ENCODE assay signal across 25 mouse cellular contexts in genomic region chr4:107577146-107577839, GRCm38 (mm10).
DNase-seq lines count a peak whose midpoint lies in the region; ATAC-seq lines count a peak whose summit lies in the region.
"Had no signal": no experiment of that assay in that cellular context is flagged by ENCODE, and none has a peak within 500 bp of the region (broad histone marks: within the 10 kb centered on the region; RNA-seq: fewer than 3 reads in every experiment).

No protein-coding gene starts in this region.

- no peak overlapping the region for H3K4me2 ChIP-seq in hindbrain, embryonic 16.5 days (ENCODE audit: low read length)
- no peak overlapping the region for H3K4me2 ChIP-seq in hindbrain, embryonic 12.5 days (replicated peaks)
- H3K4me2 ChIP-seq in heart, embryonic 11.5 days, result no peak overlapping the region
- H3K4me2 ChIP-seq: embryonic facial prominence, embryonic 15.5 days; hindbrain, embryonic 14.5 days; limb, embryonic 12.5 days; liver, embryonic 13.5 days; lung, embryonic 14.5 days; midbrain, embryonic 12.5 days; neural tube, embryonic 15.5 days; stomach, embryonic 15.5 days had no signal

- DNase-seq in lung, postnatal 4 days, result peak; percentile 16 to 35
- no peak for DNase-seq in lung, postnatal 25 days (ENCODE audit: low spot score)
- no peak for DNase-seq in cerebellum, postnatal 10 days
- DNase-seq: heart, adult 11 months; kidney, adult 11 months; kidney, postnatal 14 days; liver, embryonic 13.5 days; lung, embryonic 14.5 days; thymus, adult 18-20 months; thymus, postnatal 25 days had no signal

- no peak overlapping the region for H3K4me3 ChIP-seq in hindbrain, embryonic 16.5 days (ENCODE audit: low read length)
- H3K4me3 ChIP-seq in hindbrain, embryonic 12.5 days, result no peak overlapping the region
- H3K4me3 ChIP-seq in heart, embryonic 11.5 days (ENCODE audit: low read depth, low read length), result no peak overlapping the region
- H3K4me3 ChIP-seq: embryonic facial prominence, embryonic 15.5 days; heart, embryonic 10.5 days; limb, embryonic 12.5 days; liver, embryonic 13.5 days; midbrain, embryonic 12.5 days; neural tube, embryonic 15.5 days; stomach, embryonic 15.5 days had no signal

- 83% methylated on average over 12 of the region's 12 CpGs for WGBS in hindbrain, embryonic 16.5 days
- 84% methylated on average over 12 of the region's 12 CpGs for WGBS in hindbrain, embryonic 12.5 days
- WGBS in heart, embryonic 11.5 days (ENCODE audit: insufficient replicate concordance), result 79% methylated on average over 12 of the region's 12 CpGs

- H3K27me3 ChIP-seq in hindbrain, embryonic 16.5 days (replicated peaks; ENCODE audit: control insufficient read depth, insufficient read depth, low read length), result no peaks in the 10 kb centered on the region
- H3K27me3 ChIP-seq in hindbrain, embryonic 12.5 days, result peaks cover 6% of the 10 kb centered on the region
- H3K27me3 ChIP-seq in heart, embryonic 11.5 days (ENCODE audit: control insufficient read depth, insufficient read depth, low read length), result no peaks in the 10 kb centered on the region
- H3K27me3 ChIP-seq: embryonic facial prominence, embryonic 15.5 days; liver, embryonic 13.5 days; neural tube, embryonic 15.5 days; stomach, embryonic 15.5 days had no signal

- H3K27ac ChIP-seq in hindbrain, embryonic 16.5 days (ENCODE audit: low read depth, low read length), result no peak overlapping the region
- no peak overlapping the region for H3K27ac ChIP-seq in hindbrain, embryonic 12.5 days
- no peak overlapping the region for H3K27ac ChIP-seq in heart, embryonic 11.5 days (ENCODE audit: low read depth, low read length)
- H3K27ac ChIP-seq: heart, embryonic 10.5 days; hindbrain, embryonic 14.5 days; limb, embryonic 12.5 days; liver, embryonic 13.5 days; midbrain, embryonic 12.5 days; neural tube, embryonic 15.5 days; stomach, embryonic 15.5 days had no signal

- no peaks in the 10 kb centered on the region for H3K36me3 ChIP-seq in hindbrain, embryonic 16.5 days (ENCODE audit: control insufficient read depth, insufficient read depth, low read length)
- H3K36me3 ChIP-seq in hindbrain, embryonic 12.5 days, result no peaks in the 10 kb centered on the region
- H3K36me3 ChIP-seq in heart, embryonic 11.5 days (ENCODE audit: control insufficient read depth, insufficient read depth, low read length), result no peaks in the 10 kb centered on the region
- H3K36me3 ChIP-seq: embryonic facial prominence, embryonic 15.5 days; heart, embryonic 10.5 days; limb, embryonic 12.5 days; liver, embryonic 13.5 days; midbrain, embryonic 12.5 days; neural tube, embryonic 15.5 days; stomach, embryonic 15.5 days had no signal

- ATAC-seq in hindbrain, embryonic 16.5 days, result peak; percentile 26; the same call in 1 of the 2 replicates
- no peak for ATAC-seq in hindbrain, embryonic 12.5 days (ENCODE audit: low FRiP score)
- ATAC-seq in common myeloid progenitor, adult 5-6 weeks (replicated peaks; ENCODE audit: low read depth, poor library complexity, severe bottlenecking), result peak; percentile 79
- ATAC-seq in megakaryocyte progenitor cell, adult 5-6 weeks (replicated peaks; ENCODE audit: poor library complexity), result peak; percentile 71
- no peak for ATAC-seq in heart, embryonic 11.5 days (replicated peaks; ENCODE audit: insufficient number of reproducible peaks, low FRiP score, low TSS enrichment)
- ATAC-seq: CD4-positive, CD25-positive, alpha-beta regulatory T cell, adult 4 months; forebrain, embryonic 14.5 days; inflammation-experienced regulatory T-cells, adult 6 months had no signal

- H3K4me1 ChIP-seq in hindbrain, embryonic 16.5 days (ENCODE audit: control insufficient read depth, insufficient read depth, low read depth, low read length), result no peaks in the 10 kb centered on the region
- H3K4me1 ChIP-seq in hindbrain, embryonic 12.5 days, result peaks cover 3% of the 10 kb centered on the region; the same call in 1 of the 2 replicates
- H3K4me1 ChIP-seq in heart, embryonic 11.5 days (ENCODE audit: control insufficient read depth, insufficient read depth, low read length), result no peaks in the 10 kb centered on the region
- H3K4me1 ChIP-seq: heart, embryonic 10.5 days; liver, embryonic 13.5 days; midbrain, embryonic 12.5 days; stomach, embryonic 15.5 days had no signal

- H3K9me3 ChIP-seq in hindbrain, embryonic 16.5 days (ENCODE audit: control insufficient read depth, low read length), result no peaks in the 10 kb centered on the region
- H3K9me3 ChIP-seq in hindbrain, embryonic 12.5 days (replicated peaks), result no peaks in the 10 kb centered on the region
- no peaks in the 10 kb centered on the region for H3K9me3 ChIP-seq in heart, embryonic 11.5 days (replicated peaks; ENCODE audit: control insufficient read depth, low read length)
- H3K9me3 ChIP-seq: embryonic facial prominence, embryonic 15.5 days; heart, embryonic 10.5 days; limb, embryonic 12.5 days; liver, embryonic 13.5 days; midbrain, embryonic 12.5 days; neural tube, embryonic 15.5 days; stomach, embryonic 15.5 days had no signal

- no peak overlapping the region for H3K9ac ChIP-seq in hindbrain, embryonic 16.5 days (ENCODE audit: low read depth, low read length)
- no peak overlapping the region for H3K9ac ChIP-seq in hindbrain, embryonic 12.5 days
- no peak overlapping the region for H3K9ac ChIP-seq in heart, embryonic 11.5 days (ENCODE audit: low read depth, low read length)
- H3K9ac ChIP-seq: embryonic facial prominence, embryonic 15.5 days; hindbrain, embryonic 14.5 days; limb, embryonic 12.5 days; liver, embryonic 13.5 days; lung, embryonic 14.5 days; midbrain, embryonic 12.5 days; neural tube, embryonic 15.5 days; stomach, embryonic 15.5 days had no signal

Comparison
In these comparisons a context has a peak if more than half of its experiments do, and no peak if none do; other contexts are left out.
1. ATAC-seq: peak in hindbrain, embryonic 16.5 days (single experiment), common myeloid progenitor, adult 5-6 weeks (single experiment) and megakaryocyte progenitor cell, adult 5-6 weeks (single experiment); none in hindbrain, embryonic 12.5 days (single experiment) and heart, embryonic 11.5 days (single experiment).
2. DNase-seq: peak in lung, postnatal 4 days (2 of 2); none in lung, postnatal 25 days (single experiment) and cerebellum, postnatal 10 days (0 of 2).